Mouse (Mus musculus) lung, embryonic 15.5 days (tissue): ENCODE results near the gene Cpt1b. TPM values are rescaled to one million over a fixed set of nuclear protein-coding genes. Genes with fewer than 3 reads are reported as not detected.
"Not testable (repeated sequence)": the region's sequence is repeated elsewhere in the genome, so short reads cannot be mapped to it uniquely, and the experiment has no call there.

Experiments used
- ATAC-seq: fragments of 200-750 bp; cut with Nextera tagmentation; 2 replicates; pipeline ENCODE4 v1.8.0; 2017; ENCODE audit warnings: moderate number of reproducible peaks, borderline replicate concordance; ENCODE audit not compliant: low FRiP score, low TSS enrichment; ENCODE audit errors: extremely low read depth
- H3K27ac ChIP-seq: fragments of 300-500 bp; sonication (generic); 2 replicates; pipeline ENCODE4 v1.5.1; 2015; ENCODE audit warnings: moderate library complexity, mild to moderate bottlenecking, inconsistent platforms
- H3K27me3 ChIP-seq: fragments of 300-500 bp; sonication (generic); 2 replicates; pipeline ENCODE4 v1.6.1; 2015; ENCODE audit warnings: inconsistent platforms
- H3K36me3 ChIP-seq: fragments of 300-500 bp; sonication (generic); 2 replicates; pipeline ENCODE4 v1.6.1; 2015; ENCODE audit warnings: inconsistent platforms
- H3K4me1 ChIP-seq: fragments of 300-500 bp; sonication (generic); 2 replicates; pipeline ENCODE4 v1.6.1; 2015; ENCODE audit warnings: inconsistent platforms
- H3K4me2 ChIP-seq: fragments of 300-500 bp; sonication (generic); 2 replicates; pipeline ENCODE4 v1.6.1; 2015; ENCODE audit warnings: inconsistent platforms, mild to moderate bottlenecking, moderate library complexity
- H3K4me3 ChIP-seq: fragments of 300-500 bp; sonication (generic); 2 replicates; pipeline ENCODE4 v1.5.1; 2015; ENCODE audit warnings: mild to moderate bottlenecking, inconsistent platforms
- H3K9ac ChIP-seq: fragments of 300-500 bp; sonication (generic); 2 replicates; pipeline ENCODE4 v1.6.1; 2015; ENCODE audit warnings: inconsistent platforms
- H3K9me3 ChIP-seq: fragments of 300-500 bp; sonication (generic); 2 replicates; pipeline ENCODE4 v1.6.1; 2016; ENCODE audit warnings: inconsistent platforms
- WGBS: fragments of 180-500 bp; shearing (Covaris S2); methylation state at CpG from one replicate; pipeline ENCODE4 v1.1.7; 2015; 5-methylcytosine and 5-hydroxymethylcytosine counted together
- polyA plus RNA-seq: library from polyadenylated mRNA; unstranded; fragments of >200 nt; fragmentation: Nextera tagmentation; extraction: Ambion mirVana; gene quantifications from 2 replicates; pipeline ENCODE4 v1.2.1, GENCODE M21; 2015

Cpt1b gene
- polyA plus RNA-seq, 1 experiment from 2014 or later: 5.1 TPM

DNA sequence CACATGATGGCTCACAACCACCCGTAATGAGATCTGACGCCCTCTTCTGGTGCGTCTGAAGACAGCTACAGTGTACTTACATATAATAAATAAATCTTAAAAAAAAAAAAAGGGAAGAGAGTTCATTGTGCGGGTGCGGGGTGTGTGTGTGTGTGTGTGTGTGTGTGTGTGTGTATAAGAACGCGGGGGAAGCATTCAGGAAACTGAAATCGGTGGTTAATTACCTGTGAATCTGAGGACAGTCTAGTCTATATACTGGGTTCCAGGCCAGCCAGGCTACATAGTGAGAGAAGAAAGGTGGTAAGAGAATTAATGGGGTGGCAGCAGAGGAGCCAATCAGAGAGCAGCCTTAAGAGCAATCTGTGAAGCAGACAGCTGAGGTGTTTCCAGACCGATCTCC is 5.1 kb upstream of the Cpt1b start:
- H3K9me3 ChIP-seq, H3K4me3 ChIP-seq, H3K27me3 ChIP-seq, H3K27ac ChIP-seq, H3K4me2 ChIP-seq, H3K9ac ChIP-seq, ATAC-seq: not testable (repeated sequence)
- WGBS: 75% methylated on average over 9 of the region's 9 CpGs
- peaks cover 16% of the 10 kb centered on the region for H3K36me3 ChIP-seq
- peaks cover 13% of the 10 kb centered on the region for H3K4me1 ChIP-seq

DNA sequence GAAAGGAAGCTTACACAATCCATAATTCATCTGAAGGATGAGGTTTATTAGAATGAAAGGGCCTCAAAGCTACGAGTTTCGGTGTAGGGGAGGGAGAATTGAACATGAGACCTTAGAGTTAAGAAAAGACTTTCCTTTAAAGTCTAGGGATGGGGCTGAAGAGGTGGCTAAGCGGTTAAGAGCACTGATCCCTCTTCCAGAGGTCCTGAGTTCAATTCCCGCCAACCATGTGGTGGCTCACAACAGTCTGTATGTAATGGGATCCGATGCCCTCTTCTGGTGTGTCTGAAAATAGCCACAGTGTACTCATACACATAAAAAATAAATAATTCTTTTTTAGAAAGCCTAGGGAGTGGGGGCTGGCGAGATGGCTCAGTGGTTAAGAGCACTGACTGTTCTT is 4.7 kb upstream of the Cpt1b start:
- H3K27me3 ChIP-seq: no peaks in the 10 kb centered on the region
- H3K36me3 ChIP-seq: peaks cover 20% of the 10 kb centered on the region
- peak overlapping the region; percentile 77 for H3K4me3 ChIP-seq
- H3K4me2 ChIP-seq: peak overlapping the region; percentile 88
- H3K9me3 ChIP-seq: no peaks in the 10 kb centered on the region
- no peak for ATAC-seq
- peaks cover 13% of the 10 kb centered on the region for H3K4me1 ChIP-seq
- 38% methylated on average over 6 of the region's 6 CpGs for WGBS
- peak overlapping the region; percentile 97 for H3K27ac ChIP-seq
- H3K9ac ChIP-seq: peak overlapping the region; percentile 78

DNA sequence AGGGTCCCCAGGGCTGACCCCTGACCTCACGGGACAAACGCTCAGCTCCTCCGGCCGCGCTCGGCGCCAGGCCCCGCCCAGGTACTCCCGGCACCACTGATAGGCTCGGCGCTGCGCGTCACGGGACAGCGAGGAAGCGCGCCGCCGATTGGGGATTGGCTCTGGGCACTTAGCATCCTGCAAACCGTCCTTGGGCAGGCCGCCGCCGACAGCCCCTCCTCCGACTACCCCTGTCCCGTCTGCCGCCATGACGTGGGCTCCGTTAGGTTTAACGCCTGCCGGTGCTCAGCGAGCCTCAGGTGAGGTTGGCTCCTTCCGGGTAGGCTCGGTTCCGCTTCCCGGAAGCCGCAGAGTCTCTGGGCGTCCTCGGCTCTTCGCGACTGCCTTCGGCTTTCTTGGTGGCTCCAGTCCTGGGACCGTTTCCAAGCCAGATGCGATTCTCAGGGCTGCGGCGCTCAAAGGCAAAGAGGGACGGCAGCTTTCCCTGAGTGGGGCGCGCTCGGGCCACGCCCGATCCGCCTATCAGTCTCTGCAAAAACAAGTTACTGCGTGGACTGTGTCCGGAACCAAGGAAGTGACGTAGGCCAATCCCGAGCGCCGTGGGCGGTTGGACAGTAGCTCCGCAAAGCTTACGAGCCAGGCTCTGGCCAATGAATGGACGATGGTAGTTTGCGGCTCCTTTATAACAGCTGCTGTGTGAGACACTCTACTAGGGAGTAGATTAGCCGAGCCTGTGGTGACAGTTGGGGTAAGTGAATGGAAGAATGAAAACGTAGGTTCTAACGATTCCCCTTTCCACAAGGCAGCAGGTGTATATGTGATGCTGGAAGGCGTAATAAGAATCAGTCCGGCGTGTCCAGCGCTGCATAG is 3.9 kb upstream of the Cpt1b start, which contains the start of the genes C730034F03Rik, Gm44502 and Chkb:
Gene C730034F03Rik, plus strand, starts transcription at position 238 of the 870 bp plus-strand sequence.
Gene Gm44502, minus strand, starts transcription at position 345 of the 870 bp plus-strand sequence.
Gene Chkb, minus strand, starts transcription at position 557 of the 870 bp plus-strand sequence.
- peak within 1 kb of the TSS; percentile 77 for H3K4me3 ChIP-seq
- peak; percentile 94 for ATAC-seq
- peak within 1 kb of the TSS; percentile 97 for H3K27ac ChIP-seq
- peaks cover 20% of the 10 kb centered on the region for H3K36me3 ChIP-seq
- H3K4me1 ChIP-seq: peaks cover 13% of the 10 kb centered on the region
- no peaks in the 10 kb centered on the region for H3K27me3 ChIP-seq
- peak within 1 kb of the TSS; percentile 88 for H3K4me2 ChIP-seq
- under 1% methylated on average over 70 of the region's 70 CpGs for WGBS
- H3K9me3 ChIP-seq: no peaks in the 10 kb centered on the region
- peak within 1 kb of the TSS; percentile 78 for H3K9ac ChIP-seq

DNA sequence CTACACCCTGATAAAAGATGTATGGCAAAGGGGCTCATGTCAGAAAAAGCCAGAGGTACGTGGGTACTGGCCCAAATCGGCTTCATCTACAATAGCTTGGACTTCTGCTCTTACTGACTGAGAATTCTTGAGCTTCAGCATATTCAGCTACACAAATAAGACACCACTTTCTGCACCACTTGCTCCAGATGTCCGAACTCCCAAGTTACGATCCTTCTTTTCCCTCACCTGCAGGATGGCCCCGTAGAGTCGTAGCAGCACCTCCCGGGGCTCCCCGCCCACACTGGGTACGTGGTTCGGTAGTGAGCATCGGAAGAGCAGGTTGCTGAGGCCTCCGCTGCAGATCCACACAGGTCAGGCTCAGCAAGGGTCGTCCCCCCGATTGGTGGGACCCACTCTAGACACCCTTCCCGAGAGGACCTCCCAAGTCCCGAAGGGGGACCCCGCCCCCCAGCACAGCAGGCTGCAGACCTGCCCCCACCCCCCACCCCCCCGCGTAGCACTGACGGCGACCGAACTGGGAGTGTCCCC is 3.2 kb upstream of the Cpt1b start:
- Histone ChIP-seq H3K4me2 (peak overlapping the region; percentile 88), H3K9ac (peak overlapping the region; percentile 78), H3K27ac (peak overlapping the region; percentile 97), H3K9me3 (no peaks in the 10 kb centered on the region), H3K27me3 (no peaks in the 10 kb centered on the region), H3K4me3 (peak overlapping the region; percentile 77), H3K36me3 (peaks cover 20% of the 10 kb centered on the region), H3K4me1 (peaks cover 13% of the 10 kb centered on the region)
- WGBS: 5% methylated on average over 21 of the region's 22 CpGs
- peak; percentile 60 for ATAC-seq

DNA sequence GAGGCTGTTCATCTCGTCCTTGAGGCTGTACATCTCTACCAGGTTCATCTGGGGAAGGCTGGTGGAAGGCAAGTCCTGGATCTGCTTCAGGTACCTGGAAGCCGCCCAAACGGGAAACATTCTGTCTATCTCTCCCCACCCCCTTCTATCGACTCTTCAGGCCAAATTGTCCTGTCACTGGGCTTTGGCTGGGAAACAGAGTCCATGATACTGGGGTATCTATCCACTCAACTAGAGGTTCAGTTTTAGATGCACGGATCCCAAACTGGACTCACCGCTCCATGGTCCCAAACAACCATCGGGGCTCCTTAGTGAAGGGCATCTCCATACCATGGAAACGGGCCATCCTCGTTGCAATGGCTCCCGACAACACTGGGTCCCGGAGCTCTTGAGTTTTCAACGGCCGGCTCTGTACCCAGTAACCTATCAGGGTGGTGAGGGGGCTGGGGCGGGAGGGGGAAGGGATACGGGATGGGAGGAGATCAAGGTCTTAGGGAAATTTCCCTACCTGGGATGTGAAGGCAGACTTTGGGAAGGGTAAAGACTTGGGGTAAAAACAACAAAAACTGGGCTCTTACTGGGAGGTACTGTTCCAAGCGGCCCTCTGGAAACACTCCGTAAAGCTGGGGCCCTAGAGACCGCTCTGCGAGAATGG is 2.6 kb upstream of the Cpt1b start:
- no peak overlapping the region for H3K27ac ChIP-seq
- 78% methylated on average over 19 of the region's 19 CpGs for WGBS

DNA sequence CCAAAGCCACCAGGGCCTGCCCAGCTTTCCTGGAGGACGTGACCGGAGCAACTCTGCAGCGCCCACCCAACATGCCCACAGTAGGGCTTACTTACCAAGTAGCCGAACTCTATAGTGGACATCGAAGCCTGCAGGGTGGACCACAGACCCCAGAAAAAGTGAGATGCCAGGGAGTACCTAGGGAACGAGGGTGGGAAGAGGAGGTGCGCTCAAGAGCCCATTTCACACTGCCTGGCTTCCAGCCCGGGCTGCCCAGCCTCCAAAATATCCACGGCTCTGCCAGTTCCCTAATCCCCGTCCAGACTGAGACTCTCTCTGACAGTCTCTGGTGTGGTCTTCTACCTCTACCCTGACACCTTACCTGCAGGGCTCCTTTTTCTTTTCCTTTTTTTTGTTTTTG is 1.1 kb upstream of the Cpt1b start:
- Histone ChIP-seq H3K27ac (no peak overlapping the region), H3K9me3 (no peaks in the 10 kb centered on the region), H3K27me3 (no peaks in the 10 kb centered on the region), H3K4me2 (no peak overlapping the region), H3K9ac (no peak overlapping the region), H3K4me1 (peaks cover 13% of the 10 kb centered on the region), H3K4me3 (no peak overlapping the region), H3K36me3 (peaks cover 20% of the 10 kb centered on the region)
- no peak for ATAC-seq
- 90% methylated on average over 10 of the region's 10 CpGs for WGBS

More for the DNA sequence above, 2.6 kb upstream of the Cpt1b start:
- peak overlapping the region; percentile 77 for H3K4me3 ChIP-seq
- peaks cover 13% of the 10 kb centered on the region for H3K4me1 ChIP-seq
- H3K9ac ChIP-seq: no peak overlapping the region; the same call in 1 of the 2 replicates
- H3K27me3 ChIP-seq: no peaks in the 10 kb centered on the region
- no peak for ATAC-seq
- H3K9me3 ChIP-seq: no peaks in the 10 kb centered on the region
- peak overlapping the region; percentile 88 for H3K4me2 ChIP-seq
- peaks cover 20% of the 10 kb centered on the region for H3K36me3 ChIP-seq

DNA sequence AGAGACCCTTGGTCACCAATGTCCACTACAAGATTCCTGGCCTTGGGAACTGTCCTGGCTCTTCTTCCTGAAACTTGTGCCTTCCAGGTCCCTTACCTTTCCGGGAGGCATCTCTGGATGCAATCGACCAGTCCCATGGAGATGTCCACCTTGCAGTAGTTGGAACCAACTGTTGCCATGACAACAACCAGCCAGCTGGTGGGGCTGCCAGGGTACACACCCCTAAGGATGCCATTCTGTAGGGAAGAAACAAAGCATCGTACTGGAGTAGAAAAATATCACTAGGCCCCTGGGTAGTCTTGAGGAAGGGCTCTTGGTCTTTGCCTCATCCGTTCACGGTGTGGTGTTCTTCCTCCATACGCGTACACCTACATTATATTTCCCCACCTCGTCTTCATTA is 1.0 kb downstream of the Cpt1b start:
- Histone ChIP-seq H3K27ac (no peak overlapping the region), H3K4me2 (no peak overlapping the region), H3K9me3 (no peaks in the 10 kb centered on the region), H3K9ac (no peak overlapping the region), H3K4me1 (peaks cover 8% of the 10 kb centered on the region), H3K27me3 (no peaks in the 10 kb centered on the region), H3K4me3 (no peak overlapping the region), H3K36me3 (peaks cover 20% of the 10 kb centered on the region)
- no peak for ATAC-seq
- WGBS: 80% methylated on average over 8 of the region's 8 CpGs

DNA sequence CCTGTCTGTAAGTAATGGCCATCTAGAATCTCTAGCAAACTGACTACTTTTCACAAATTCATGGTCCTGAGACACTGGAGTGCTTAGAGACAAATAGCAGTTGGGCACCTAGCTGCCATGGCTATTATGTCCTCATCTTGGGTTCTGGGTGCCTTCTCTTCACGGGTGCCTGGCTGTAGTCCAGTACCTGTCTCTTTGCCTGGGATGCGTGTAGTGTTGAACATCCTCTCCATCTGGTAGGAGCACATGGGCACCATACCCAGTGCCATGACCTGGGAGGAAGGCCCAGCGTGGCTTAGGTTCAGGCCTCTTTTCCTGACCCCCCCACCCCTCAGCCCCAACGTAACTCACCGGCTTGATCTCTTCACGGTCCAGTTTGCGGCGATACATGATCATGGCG is 3.7 kb downstream of the Cpt1b start:
- Histone ChIP-seq H3K9ac (no peak overlapping the region), H3K27me3 (no peaks in the 10 kb centered on the region), H3K4me1 (no peaks in the 10 kb centered on the region), H3K4me3 (no peak overlapping the region), H3K9me3 (no peaks in the 10 kb centered on the region), H3K4me2 (no peak overlapping the region), H3K27ac (no peak overlapping the region), H3K36me3 (peaks cover 11% of the 10 kb centered on the region)
- WGBS: 93% methylated on average over 9 of the region's 9 CpGs
- ATAC-seq: no peak

DNA sequence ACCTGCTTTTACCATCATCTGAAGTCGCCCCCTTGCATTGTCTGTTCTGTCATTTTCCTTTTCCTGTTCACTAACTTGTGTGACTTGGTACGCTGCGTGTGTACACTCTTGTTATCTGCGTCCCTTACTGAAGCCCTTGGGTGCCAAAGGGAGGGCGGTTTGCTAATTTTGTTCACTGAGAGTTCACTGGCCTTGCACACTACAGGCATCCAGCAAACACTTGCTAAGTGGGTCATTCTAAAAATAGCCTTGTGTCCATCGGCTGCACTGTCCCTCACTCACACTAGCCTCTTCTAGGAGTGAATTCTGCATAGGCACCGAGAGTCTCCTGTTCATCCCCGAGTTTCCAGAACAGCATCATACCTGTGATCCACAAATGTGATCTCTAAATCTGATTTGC is 10.4 kb downstream of the Cpt1b start:
- Histone ChIP-seq H3K36me3 (no peaks in the 10 kb centered on the region), H3K9ac (no peak overlapping the region), H3K9me3 (no peaks in the 10 kb centered on the region), H3K4me1 (no peaks in the 10 kb centered on the region), H3K4me2 (no peak overlapping the region), H3K4me3 (no peak overlapping the region), H3K27ac (no peak overlapping the region), H3K27me3 (no peaks in the 10 kb centered on the region)
- 82% methylated on average over 8 of the region's 8 CpGs for WGBS
- no peak for ATAC-seq

DNA sequence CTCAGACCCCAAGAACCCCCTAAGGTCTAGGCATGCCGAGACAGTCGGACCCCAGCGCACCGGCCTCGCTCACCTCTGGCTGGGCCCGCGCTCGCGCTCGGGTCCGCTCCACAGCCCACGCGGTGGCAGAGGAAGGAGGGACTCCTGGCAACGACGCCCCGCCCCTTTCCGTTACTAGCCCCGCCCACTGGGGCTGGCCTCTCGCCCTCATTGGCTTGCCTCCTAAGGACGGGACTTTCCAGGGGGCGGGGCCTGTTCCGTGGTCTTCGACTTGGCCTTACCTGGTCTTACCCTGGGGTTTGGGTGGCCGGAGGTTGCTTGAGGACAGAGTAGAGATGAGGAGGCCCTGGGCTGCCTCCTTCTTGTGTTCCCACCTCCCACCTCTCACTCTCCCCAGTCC is 15.5 kb downstream of the Cpt1b start, which contains the start of gene Syce3:
Gene Syce3, minus strand, starts transcription at position 386 of the 400 bp plus-strand sequence.
- Histone ChIP-seq H3K4me1 (no peaks in the 10 kb centered on the region), H3K27me3 (no peaks in the 10 kb centered on the region), H3K4me3 (no peak within 1 kb of the TSS), H3K27ac (no peak within 1 kb of the TSS), H3K36me3 (no peaks in the 10 kb centered on the region), H3K4me2 (no peak within 1 kb of the TSS), H3K9ac (no peak within 1 kb of the TSS), H3K9me3 (no peaks in the 10 kb centered on the region; the same call in 1 of the 2 replicates)
- no peak for ATAC-seq
- 82% methylated on average over 24 of the region's 24 CpGs for WGBS

DNA sequence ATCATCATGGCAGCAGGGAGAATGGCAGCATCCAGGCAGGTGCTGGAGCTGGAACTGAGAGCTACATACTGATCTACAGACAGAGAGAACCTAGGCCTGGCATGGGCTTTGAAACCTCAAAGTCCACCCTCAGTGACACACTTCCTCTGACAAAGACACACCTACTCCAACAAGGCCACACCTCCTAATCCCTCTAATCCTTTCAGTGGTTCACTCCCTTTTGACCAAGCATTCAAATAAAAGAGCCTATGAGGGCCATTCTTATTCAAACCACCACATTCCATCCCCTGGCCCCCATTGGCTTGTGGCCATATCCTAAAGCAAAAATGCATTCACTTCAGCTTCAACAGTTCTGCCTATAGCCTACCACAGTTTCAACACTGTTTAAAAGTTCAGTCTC is 19.0 kb downstream of the Cpt1b start:
- H3K36me3 ChIP-seq: no peaks in the 10 kb centered on the region
- no peak overlapping the region for H3K9ac ChIP-seq
- H3K4me1 ChIP-seq: no peaks in the 10 kb centered on the region
- H3K27ac ChIP-seq: no peak overlapping the region
- no peak overlapping the region for H3K4me2 ChIP-seq
- H3K27me3 ChIP-seq: no peaks in the 10 kb centered on the region
- no peak overlapping the region for H3K4me3 ChIP-seq
- no peak for ATAC-seq
- H3K9me3 ChIP-seq: no peaks in the 10 kb centered on the region; the same call in 1 of the 2 replicates
